Mouse (Mus musculus) adrenal gland, postnatal 4 days (tissue): ENCODE data around the gene Olfr455. TPM values are rescaled to one million over a fixed set of nuclear protein-coding genes. Genes with fewer than 3 reads are reported as not detected.

Experiments used
- DNase-seq, 2 experiments: peaks; one replicate each; pipeline ENCODE4 v3.0.0; 2021 to 2022; ENCODE audit warnings: low spot score in 2 of 2, mixed read lengths in 2 of 2
- long read RNA-seq, 2 experiments: library from polyadenylated mRNA; stranded (forward); transcript quantifications; one replicate each; pipeline ENCODE4 v2.0.0; 2021
- total RNA-seq, 2 experiments: library from RNA; stranded (reverse); gene quantifications; 2 replicates each; pipeline ENCODE4 v1.2.3; 2021

Olfr455 gene
- total RNA-seq = under 1 TPM in 1 of 2 experiments, not detected in 1; 0.23 TPM
- long read RNA-seq, experiment 1 = 0 reads
- long read RNA-seq, experiment 2 = 0 reads

DNA sequence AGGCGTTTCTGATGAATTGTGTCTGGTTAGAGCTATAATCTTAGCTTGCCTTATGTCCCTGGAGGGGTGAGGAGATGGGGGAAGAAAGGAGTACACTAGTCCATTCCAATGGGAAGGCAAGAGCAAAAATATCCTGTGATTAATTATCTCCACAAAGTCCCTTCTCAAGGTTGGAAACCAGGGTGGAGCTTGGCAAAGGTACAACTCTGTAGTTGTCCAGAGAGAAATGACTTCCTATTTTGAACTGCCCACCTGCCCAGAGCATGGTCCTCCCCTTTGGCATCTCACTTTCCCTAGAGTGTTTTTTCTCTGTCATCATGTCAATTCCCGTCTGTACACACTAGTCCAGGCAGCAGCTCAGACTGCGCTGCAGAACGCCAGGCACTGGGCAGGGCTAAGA lies at the start of gene Olfr455:
TSS of gene Olfr455 (minus strand) at position 127 of the 400 bp plus-strand sequence.
- no peak for DNase-seq

DNA sequence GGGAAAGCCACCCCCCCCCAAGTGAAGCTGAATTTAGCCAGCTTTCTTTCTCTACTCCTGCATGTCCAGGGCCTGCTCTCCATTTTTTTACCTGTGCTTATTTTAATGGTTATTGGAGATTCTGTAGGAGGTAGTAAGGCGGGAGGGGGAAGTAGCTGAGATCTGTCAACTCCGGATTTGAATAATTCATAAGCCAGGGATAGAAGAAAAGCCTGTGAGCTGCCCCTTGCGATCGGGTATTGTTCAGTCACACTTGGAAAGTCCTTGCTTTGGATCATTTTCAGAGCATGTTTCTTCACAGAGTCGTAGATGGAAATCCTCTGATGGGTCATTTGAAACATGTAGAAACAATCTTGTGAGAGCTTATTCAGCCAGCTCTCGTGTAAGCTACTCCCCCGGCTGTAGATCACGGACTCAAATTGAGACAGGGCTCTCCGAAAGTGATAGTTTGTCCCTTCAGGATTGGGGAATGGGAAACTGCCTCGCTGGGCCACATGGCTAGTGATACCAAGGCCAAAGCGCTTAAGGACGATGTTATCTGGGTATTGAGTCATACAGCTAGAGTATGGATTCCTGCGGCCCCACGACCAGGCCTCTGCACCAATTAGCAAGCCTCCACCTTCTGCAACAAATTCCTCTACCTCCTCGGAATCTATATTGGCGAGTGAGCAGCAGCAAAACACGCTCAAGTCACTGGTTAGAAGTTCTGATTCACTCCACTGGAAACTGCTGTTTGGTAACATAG lies 45.9 kb upstream of the Olfr455 start:
- DNase-seq = no peak

DNA sequence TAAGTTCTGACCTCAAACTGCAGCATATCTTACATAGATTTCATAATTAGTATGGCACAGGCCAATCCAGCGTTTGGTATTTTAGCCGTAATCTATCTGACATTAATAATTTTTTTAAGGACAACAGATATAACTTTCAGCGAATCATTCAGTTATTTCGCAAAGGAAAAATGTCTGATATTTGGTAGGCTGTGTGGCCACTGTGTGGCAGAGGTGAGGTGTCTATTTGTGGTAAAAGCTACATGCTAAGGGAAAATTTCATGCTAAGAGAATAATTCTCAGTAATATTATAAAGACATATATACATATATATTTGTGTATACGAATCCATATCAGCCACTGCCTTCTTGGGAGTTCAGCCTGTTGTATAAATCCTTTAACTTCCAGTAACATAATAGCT lies 39.2 kb upstream of the Olfr455 start:
- no peak for DNase-seq

DNA sequence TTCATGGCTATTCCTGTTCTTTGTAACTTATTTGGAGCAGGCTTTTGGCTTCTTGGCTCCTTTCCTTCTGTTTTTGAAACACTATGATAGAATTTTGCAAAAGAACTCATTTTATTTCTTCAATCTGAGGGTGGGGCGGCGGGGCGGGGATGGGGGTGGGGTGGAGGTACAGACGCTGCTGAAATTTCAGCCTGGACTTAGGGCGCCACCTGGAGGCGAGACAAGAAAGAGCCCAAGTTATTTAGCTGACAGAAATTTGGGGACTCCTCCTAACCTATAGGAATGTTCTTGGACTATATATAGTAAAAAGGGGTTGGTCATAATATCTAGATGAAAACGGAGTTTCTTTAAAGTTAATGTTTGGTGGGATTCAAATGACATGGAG lies 36.1 kb upstream of the Olfr455 start:
- DNase-seq = peak; percentile 26 to 34

DNA sequence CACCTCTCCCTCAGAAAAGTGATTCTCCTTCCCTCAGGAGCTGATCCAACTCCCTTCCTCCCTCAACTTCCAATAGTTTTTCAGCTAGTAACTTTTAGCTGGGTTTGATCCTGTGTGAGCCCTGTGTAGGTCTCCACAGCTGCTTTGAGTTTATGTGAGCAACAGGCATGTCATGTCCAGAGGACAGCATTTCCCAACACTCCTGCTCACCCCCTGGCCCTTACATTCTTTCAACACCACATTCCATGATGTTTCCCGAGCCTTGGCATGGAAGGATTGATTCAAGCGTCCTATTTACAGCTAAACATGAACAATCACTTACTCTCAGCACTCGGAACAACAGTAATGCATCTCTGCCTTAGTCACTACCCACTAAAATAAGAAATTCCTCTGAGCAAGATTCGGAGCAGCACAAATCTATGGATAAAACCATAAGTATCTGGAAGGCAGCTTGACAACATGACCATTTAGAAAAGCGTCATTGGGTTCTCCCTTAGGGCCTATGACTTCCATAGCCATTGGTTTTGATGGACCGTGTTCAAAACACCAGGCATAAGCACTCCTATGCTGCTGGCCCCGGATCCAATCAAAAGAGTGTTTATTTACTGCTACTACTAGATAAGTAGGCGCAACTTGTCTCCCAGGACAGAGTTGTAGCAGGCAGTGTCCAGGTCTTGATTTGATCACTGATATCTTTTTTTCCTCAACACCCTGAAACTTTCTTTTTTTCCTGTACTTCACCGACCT lies 35.5 kb upstream of the Olfr455 start:
- no peak for DNase-seq

DNA sequence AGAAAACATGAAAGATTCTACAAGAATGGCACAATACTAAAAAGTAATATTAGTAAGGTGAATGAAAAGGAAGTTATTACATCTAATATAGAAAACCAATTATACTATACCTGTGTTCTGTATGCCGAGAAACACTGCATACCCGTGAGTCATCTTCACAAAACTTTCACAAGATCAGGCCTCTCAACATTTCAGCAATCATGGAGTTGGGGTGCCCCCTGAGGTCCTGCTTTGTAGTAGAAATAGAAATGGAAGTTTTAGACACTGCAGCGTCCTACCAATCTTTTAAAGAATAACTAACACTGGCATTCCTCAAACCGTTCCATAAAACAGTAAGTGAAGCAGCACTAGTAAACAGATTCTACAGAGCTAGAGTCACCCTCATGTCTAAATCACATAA lies 31.3 kb upstream of the Olfr455 start:
- no peak for DNase-seq

DNA sequence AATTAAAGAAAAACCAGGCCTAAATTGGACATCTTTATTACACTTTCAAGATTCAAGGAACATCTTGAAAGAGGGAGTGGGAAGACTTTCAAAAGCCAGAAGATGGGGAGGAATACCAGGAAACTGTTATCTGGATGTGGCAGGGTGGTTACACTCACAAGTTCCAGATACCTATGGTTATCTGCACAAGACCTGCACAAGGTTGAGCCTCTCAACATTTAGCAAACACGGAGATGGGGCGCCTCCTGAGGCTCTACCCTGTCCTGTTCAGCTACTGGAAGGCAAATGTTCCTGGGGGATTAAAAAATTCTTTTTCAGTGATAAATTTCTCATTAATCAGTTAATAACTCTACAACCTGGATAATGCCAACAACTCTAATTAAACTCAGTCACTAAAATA lies 30.0 kb upstream of the Olfr455 start:
- DNase-seq = no peak

DNA sequence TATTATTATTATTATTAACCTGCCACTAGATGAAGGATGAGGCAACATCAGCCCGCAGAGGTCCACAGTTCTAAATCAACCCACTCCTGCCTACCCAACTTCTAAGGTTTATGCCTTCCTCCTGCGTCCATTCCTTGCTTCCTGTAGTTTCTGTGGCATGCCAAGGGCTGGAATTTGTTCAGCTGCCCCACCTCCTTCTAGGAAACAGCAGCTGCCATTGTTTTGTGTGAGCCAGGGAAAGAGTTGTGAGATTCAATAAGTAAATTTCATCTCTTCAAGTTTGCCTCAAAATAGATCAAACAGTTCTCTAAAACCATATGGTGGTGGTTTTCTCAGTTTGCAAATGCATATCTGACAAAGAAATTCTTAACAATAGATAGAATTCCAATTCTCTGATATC lies 20.8 kb upstream of the Olfr455 start:
- no peak for DNase-seq

DNA sequence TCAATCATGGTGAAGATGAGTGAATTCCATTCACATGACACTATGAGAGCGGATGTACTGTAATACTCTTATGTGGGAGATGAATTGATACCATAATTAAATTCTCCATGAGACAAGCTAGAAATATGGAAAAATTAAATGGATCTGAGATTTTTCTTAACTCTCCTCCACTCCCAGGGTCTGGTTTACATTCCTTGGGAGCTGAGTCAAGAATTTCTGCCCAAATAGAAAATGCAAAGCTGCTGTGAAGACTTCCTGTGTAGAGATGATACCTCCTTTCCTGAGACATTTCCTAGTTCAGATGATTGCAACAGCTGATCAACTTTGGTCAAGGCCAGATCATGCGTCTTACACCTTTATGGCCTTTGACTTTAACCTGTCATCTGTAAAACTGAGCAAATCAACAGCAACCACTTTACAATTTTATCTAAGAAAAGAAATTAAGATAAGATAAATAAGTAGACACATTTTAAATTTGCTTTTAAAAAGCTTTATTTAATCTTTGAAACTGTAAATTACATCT lies 18.8 kb upstream of the Olfr455 start:
- no peak for DNase-seq

DNA sequence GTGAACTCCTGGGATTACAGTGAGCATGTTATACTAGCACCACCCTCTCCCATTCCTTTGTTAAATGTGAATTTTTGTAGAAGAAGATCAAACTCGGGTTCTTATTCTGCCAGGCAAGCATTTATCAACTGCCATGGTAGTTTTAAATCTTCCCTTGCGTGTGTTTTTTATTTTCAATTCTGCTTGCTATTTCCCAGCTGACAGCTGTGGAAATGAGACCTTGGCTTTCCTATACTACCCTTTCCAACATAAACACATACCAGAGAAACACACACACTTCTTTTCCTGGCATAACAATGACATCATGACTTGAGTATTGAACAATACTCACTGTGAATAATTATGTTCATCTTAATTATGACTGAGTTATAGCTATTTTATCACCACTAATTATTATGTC lies 14.9 kb upstream of the Olfr455 start:
- no peak for DNase-seq

DNA sequence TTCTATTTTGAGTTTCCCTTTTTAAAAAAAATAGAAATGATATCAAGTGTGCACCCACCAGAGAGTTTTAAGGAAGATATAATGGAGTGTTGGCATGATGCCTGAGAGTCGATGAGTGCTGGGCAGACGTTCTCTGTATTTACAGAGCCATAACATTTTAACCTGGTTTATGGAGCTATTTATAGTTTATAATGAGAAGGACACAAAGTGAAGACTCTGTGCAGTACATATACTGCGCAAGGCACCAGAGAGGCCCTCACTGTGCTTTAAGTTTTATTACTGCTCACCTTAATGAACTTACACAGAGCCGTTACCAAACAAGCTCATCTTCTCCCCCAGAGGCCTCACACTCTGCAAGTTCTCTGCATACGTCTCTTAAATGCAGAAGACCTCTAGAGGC lies 13.5 kb upstream of the Olfr455 start:
- DNase-seq = no peak

DNA sequence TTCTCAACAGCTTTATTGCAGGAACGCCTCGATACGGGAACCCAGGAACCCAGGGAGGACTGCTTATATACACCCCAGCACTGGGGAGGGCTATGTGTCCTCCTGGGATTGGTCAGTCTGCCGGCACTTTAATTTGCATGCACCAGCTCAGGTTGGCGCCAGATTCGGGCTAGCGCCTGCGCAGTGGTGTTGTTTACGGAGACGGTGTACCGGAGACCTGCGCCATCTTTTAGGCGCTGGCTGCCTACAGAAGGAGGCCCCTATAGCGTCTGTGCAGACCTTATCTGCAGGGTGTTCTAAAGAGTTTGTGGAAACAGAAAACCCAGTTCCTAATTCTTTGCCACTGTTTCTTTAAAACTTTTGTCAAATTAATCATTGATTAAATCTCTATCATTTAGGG lies 11.3 kb upstream of the Olfr455 start:
- no peak for DNase-seq

DNA sequence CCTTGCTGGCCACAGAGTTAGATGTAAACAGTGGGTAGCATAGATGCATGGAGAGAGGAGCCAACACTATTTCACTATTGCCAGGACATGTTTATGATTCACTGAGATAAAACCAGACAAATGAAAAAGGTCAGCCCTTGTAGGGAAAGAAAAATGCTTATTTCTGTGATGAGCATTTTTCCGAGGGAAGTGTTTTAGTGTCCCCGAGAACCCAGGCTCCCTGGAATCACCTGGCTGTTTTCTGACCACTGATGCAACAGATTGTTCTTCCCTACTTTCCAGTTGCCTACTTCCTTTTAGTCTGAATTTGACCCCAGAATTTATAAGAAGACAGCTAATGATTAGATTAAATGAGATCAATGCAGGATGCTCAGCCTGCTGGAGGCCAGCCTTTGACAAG lies 1.2 kb downstream of the Olfr455 start:
- no peak for DNase-seq

DNA sequence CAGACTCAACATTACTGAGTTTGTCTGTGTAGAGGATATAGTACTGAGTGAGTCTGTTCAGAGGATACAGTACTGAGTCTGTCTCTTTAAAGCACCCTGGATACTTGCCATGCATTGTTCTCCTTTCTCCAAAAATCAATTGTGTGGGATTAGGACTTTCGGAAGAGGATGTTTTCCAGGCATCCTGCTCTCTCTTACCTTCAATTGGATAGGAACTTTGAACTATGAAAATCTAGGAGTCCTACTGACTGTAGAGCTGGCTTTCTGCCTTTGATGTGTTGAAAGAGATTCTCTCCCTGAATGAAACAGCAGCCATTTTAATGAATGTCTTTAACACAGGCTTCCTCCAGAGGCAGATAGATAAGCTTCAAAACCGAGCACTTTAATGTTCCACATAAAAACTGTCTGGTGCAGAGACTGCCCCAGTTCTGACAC lies 1.9 kb downstream of the Olfr455 start:
- DNase-seq = no peak

DNA sequence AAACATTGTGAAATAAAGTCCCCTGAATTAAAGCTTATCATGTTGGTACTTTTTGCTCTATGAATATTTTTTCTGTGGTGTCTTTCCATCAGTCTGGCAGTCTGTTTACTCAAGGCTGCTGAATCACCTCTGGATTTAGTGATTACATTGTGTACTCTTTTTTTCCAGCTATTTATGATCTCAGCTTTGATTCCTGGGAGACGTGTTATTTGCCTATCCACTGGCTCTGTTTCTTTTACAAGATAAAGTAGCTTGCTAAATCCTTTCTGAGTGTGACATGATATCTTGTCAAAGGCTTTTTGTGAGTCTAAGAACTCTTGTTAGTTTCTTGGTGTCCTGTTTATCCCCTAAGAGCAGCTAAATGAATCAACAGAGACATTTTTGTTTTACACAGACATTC lies 2.5 kb downstream of the Olfr455 start:
- DNase-seq = no peak

DNA sequence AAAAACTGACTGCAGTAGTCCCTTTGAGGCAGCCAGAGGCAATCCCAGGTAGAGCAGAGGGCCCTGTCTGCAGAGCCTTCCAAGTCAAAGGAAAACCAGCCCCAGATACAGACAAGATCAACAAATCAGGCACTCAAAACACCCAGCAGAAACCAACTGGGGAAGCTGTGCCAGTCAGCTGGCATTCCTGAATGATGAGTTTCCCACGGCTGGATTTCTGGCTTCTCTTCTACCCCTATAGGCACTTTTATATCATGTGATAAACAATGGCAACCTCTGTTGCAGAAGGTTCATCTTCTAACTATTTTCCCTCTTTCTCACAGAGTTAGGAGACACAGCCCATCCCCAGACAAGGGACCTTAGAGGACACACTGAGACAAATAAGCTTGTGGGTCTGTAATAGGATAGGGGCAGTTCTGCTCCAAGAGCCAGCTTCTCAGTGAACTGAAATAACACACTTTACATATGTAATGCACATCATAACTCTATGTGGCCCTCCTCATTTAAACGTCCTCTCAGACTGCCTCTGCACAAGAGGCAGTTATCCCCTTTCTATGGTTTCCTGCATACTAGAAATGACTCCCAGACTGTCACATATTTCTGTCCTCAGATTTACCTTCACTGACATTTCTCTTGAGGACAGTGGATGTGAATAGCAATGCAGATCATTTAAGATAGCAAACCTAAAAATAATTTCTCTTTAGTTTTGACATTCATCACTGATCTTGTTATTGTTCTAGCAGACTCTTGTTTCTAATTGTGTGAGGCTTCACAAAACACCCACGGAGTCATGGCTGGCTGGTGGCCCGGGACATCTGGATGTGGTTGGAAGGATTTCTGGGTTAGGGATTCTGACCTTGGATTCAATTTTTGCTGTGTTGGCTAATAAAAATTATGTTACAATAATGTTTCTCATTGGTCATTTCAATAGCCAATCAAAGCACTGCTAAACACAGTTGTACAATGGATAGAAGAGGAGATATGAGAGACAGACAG lies 5.1 kb downstream of the Olfr455 start:
- DNase-seq = no peak

DNA sequence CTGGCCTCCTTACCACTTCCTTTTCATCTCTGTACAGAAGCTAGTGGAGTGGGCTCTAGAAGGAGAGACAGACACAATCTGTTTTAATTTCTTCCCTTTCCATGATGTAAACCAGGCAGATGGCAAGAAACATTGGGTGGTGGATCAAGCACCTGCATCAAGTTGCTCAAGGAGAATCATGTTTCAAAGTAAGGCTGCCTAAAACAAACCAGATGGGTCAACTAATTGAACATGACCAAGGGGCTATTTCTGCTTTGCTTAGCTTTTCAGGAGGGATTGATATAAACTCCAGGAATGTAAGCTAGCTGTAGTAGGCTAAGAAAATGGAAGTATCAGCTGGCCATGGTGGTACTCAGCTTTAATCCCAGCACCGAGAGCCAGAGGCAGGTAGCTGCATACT lies 6.7 kb downstream of the Olfr455 start:
- DNase-seq = no peak

DNA sequence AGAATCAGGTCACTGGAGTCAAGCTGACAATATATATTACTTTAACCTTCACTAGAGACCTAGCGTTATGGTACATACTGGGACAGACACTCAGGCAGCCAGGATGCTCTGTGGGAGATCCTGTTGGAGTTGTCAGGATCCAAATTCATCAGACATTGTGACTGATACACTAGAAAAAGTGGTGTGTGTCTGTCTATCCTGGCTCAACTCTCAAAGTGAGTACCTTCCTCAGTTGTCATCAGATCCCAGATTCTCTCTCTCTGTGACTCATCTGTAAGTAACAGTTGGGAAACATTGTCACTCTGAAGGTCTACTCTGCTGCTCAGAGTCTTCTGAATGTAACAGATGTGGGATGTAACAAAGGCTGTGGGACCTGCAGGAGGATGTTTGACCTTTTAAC lies 7.7 kb downstream of the Olfr455 start:
- DNase-seq = no peak

DNA sequence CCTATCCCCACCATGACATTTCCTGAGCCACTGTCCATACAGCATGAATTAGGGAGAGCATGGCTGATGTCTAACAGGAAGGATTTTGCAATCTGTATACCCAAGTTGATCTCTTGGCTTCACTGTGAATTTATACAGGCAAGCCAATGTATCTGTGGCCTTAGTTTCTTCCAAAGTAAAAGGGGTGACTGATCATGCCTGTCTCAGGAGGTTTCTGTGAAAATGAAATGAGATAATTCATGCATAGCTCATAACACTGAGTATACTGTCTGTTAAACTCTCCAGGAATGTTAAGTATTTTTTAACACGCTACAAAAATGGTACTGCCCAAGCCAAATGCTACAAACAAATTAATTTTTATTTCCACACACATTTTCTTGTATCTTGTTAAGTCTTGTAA lies 33.9 kb downstream of the Olfr455 start:
- DNase-seq = no peak

DNA sequence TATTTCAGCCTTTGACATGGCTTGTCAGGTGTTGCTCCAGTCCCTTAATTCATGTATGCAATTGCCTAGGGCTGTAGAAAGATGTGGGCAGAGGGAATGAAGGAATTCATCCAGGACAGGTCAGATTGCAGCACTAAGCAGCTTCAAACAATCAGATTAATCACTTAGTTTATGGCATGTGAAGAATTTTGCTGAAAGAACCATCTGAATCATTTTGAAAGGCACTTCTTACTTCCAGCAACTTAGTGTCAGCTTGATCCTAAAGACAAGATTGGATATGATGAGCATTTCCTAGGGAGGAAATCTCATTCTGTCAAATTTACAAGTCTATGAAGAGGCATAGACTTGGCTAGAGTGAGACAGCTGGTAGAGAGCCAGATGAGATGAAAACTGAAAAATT lies 38.1 kb downstream of the Olfr455 start:
- DNase-seq = no peak

DNA sequence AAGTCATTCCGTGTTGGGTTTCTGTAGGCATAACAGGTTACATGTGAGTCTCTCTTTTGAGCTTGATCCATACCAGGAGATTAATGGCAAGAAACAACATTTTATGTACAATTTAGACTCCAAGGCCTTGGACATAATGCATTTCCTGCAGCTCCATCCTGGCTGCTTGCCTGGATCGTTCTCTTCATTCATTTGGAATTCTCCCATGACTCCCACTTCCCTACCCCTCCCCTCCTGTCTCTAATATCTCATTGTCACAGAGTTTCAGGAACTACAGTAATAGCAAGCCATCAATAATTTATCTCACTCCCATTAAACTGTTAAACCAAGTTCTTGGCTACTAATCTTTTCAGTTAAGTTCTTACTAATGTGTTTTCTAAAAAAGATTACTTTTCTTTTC lies 43.9 kb downstream of the Olfr455 start:
- no peak for DNase-seq
